Mouse (Mus musculus) kidney, adult 2 months (tissue): Measurements from ENCODE around the gene Olfr697.

Experiments used
- CTCF ChIP-seq: fragments of 200-500 bp; conservative IDR thresholded peaks from 2 replicates; pipeline ENCODE4 v1.5.1; 2011; ENCODE audit warnings: low read depth, mild to moderate bottlenecking, control low read depth, low read length, moderate library complexity, mixed read lengths; ENCODE audit not compliant: insufficient read depth, insufficient read length
- POLR2A ChIP-seq: fragments of 200-500 bp; IDR thresholded peaks from one replicate; pipeline ENCODE4 v1.6.1; 2011; ENCODE audit warnings: low read depth, low read length, control low read depth

- TF ChIP-seq CTCF (no peak), POLR2A (no peak)
Measured at GRCm38 (mm10) chr7:106758800-106759199, 16.6 kb upstream of the Olfr697 start.
